Mouse (Mus musculus): ENCODE measurements around the gene Prph2. TPM values are rescaled to one million over a fixed set of nuclear protein-coding genes. Genes with fewer than 3 reads are reported as not detected.
A peak's percentile ranks its signal among the peaks of the same experiment; 100 is the strongest.

The Prph2 gene
- polyA plus RNA-seq, 1 experiment from 2014 or later, result not detected

DNA sequence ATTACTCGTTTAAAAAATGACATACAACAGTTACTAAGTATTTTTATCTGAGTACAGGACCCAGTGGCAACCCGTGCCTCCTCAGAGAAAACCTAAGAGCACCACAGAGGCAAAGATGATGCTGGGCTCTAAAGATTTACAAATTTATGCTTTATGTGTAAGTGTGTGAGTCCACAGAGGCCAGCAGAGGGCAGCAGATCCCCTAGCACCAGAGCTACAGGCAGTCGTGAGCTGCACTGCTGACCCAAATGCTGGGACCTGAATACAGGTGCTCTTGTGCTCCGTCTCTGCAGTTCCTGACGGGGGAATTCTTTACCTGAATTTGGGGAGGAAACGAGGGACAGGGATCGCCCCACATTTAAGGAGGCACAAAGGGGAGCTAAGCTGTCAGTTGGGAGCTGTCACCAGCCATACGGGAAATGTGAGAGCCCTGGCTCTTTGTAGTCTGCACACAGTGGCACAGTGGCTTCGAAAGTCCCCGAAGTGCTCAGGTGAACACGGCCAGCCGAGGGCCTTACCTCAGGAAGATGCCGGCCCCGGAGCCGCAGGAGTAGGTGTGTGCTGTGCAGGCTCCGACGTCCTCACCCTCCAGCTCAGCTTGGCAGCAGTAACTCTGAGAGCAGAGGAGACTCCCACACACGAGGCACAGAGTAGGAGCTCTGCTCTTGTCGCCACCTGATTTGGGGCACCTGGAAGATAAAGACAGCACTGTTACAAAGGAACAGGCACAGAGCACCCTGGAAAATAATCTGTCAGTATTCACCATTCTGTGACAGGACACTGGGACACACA, 23.5 kb downstream of the Prph2 start:
- H3K9ac ChIP-seq (ENCODE audit: low read length), result no peak overlapping the region
- 83% methylated on average over 19 of the region's 19 CpGs for WGBS
- peaks cover 52% of the 10 kb centered on the region for H3K36me3 ChIP-seq (ENCODE audit: control insufficient read depth, insufficient read depth, low read length)
- ATAC-seq (ENCODE audit: insufficient read depth, low FRiP score), result peak; percentile 52; the same call in 1 of the 2 replicates
- H3K27ac ChIP-seq (ENCODE audit: low read length), result peak overlapping the region; percentile 9; the same call in 1 of the 2 replicates
- H3K4me3 ChIP-seq (replicated peaks; ENCODE audit: low read length), result no peak overlapping the region
- no peaks in the 10 kb centered on the region for H3K9me3 ChIP-seq (replicated peaks; ENCODE audit: control insufficient read depth, low read length)
- no peak overlapping the region for H3K4me2 ChIP-seq (ENCODE audit: low read depth, low read length)
- no peaks in the 10 kb centered on the region for H3K4me1 ChIP-seq (ENCODE audit: control insufficient read depth, insufficient read depth, low read length)
- no peaks in the 10 kb centered on the region for H3K27me3 ChIP-seq (ENCODE audit: control insufficient read depth, insufficient read depth, low read length)

- no peak overlapping the region for H3K4me3 ChIP-seq (replicated peaks; ENCODE audit: low read length)
- no peak for ATAC-seq (ENCODE audit: insufficient read depth, low FRiP score)
- no peaks in the 10 kb centered on the region for H3K9me3 ChIP-seq (replicated peaks; ENCODE audit: control insufficient read depth, low read length)
- 94% methylated on average over 8 of the region's 8 CpGs for WGBS
- H3K27me3 ChIP-seq (ENCODE audit: control insufficient read depth, insufficient read depth, low read length), result no peaks in the 10 kb centered on the region
- no peak overlapping the region for H3K9ac ChIP-seq (ENCODE audit: low read length)
- H3K27ac ChIP-seq (ENCODE audit: low read length), result no peak overlapping the region
- peaks cover 36% of the 10 kb centered on the region for H3K36me3 ChIP-seq (ENCODE audit: control insufficient read depth, insufficient read depth, low read length)
- no peaks in the 10 kb centered on the region for H3K4me1 ChIP-seq (ENCODE audit: control insufficient read depth, insufficient read depth, low read length)
- no peak overlapping the region for H3K4me2 ChIP-seq (ENCODE audit: low read depth, low read length)
Observed at GRCm38 (mm10) chr17:46940461-46940860, 30.2 kb downstream of the Prph2 start.

DNA sequence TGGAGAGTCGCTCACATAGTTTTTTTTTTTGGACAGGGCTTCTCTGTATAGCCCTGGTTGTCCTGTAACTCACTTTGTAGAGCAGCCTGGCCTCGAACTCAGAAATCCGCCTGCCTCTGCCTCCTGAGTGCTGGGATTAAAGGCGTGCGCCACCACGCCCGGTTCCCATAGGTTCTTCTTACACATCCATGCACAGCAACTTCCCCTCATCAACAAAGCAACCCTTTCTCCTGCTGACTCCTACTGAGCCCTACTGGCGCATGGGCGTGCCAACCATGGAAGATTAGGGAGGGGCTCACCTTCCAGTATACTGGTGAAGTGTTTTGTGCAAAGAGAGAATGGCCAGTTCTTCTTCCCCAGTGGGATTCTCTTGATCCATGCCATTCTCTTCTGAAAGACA, 32.2 kb downstream of the Prph2 start:
- H3K4me1 ChIP-seq (ENCODE audit: control insufficient read depth, insufficient read depth, low read length), result no peaks in the 10 kb centered on the region
- no peaks in the 10 kb centered on the region for H3K9me3 ChIP-seq (replicated peaks; ENCODE audit: control insufficient read depth, low read length)
- 95% methylated on average over 9 of the region's 9 CpGs for WGBS
- H3K36me3 ChIP-seq (ENCODE audit: control insufficient read depth, insufficient read depth, low read length), result peaks cover 28% of the 10 kb centered on the region
- no peak overlapping the region for H3K27ac ChIP-seq (ENCODE audit: low read length)
- no peak overlapping the region for H3K4me2 ChIP-seq (ENCODE audit: low read depth, low read length)
- H3K4me3 ChIP-seq (replicated peaks; ENCODE audit: low read length), result no peak overlapping the region
- ATAC-seq (ENCODE audit: insufficient read depth, low FRiP score), result no peak
- no peaks in the 10 kb centered on the region for H3K27me3 ChIP-seq (ENCODE audit: control insufficient read depth, insufficient read depth, low read length)
- no peak overlapping the region for H3K9ac ChIP-seq (ENCODE audit: low read length)

- no peak overlapping the region for H3K4me3 ChIP-seq (replicated peaks; ENCODE audit: low read length)
- 93% methylated on average over 9 of the region's 9 CpGs for WGBS
- H3K4me1 ChIP-seq (ENCODE audit: control insufficient read depth, insufficient read depth, low read length), result no peaks in the 10 kb centered on the region
- H3K36me3 ChIP-seq (ENCODE audit: control insufficient read depth, insufficient read depth, low read length), result peaks cover 18% of the 10 kb centered on the region
- no peaks in the 10 kb centered on the region for H3K9me3 ChIP-seq (replicated peaks; ENCODE audit: control insufficient read depth, low read length)
- no peak for ATAC-seq (ENCODE audit: insufficient read depth, low FRiP score)
- no peak overlapping the region for H3K27ac ChIP-seq (ENCODE audit: low read length)
- no peaks in the 10 kb centered on the region for H3K27me3 ChIP-seq (ENCODE audit: control insufficient read depth, insufficient read depth, low read length)
- no peak overlapping the region for H3K4me2 ChIP-seq (ENCODE audit: low read depth, low read length)
- no peak overlapping the region for H3K9ac ChIP-seq (ENCODE audit: low read length)
Observed at GRCm38 (mm10) chr17:46946276-46946675, 36.0 kb downstream of the Prph2 start.

DNA sequence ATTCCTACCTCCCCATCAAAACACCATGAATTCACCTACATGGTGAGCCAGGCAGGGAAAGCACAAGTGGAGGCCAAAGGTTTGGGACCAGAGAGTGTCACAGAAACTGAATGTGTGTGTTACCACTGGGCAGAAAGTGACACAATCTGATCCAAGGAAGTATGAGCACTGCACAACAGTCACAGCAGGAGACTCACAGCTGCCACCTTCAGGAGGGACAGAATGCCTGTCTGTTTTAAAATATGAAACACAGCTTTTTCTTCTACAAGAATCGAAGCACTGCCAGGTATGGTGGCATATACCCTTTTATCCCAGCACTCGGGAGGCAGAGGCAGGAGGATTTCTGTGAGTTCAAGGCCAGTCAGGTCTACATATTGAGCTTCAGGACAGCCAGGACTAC, 47.8 kb downstream of the Prph2 start:
- 89% methylated on average over 2 of the region's 2 CpGs for WGBS
- Histone ChIP-seq H3K36me3 (ENCODE audit: control insufficient read depth, insufficient read depth, low read length) (peaks cover 62% of the 10 kb centered on the region), H3K4me1 (ENCODE audit: control insufficient read depth, insufficient read depth, low read length) (no peaks in the 10 kb centered on the region), H3K27me3 (ENCODE audit: control insufficient read depth, insufficient read depth, low read length) (no peaks in the 10 kb centered on the region), H3K4me3 (replicated peaks; ENCODE audit: low read length) (no peak overlapping the region), H3K9me3 (replicated peaks; ENCODE audit: control insufficient read depth, low read length) (no peaks in the 10 kb centered on the region), H3K9ac (ENCODE audit: low read length) (no peak overlapping the region), H3K27ac (ENCODE audit: low read length) (no peak overlapping the region), H3K4me2 (ENCODE audit: low read depth, low read length) (no peak overlapping the region)
- ATAC-seq (ENCODE audit: insufficient read depth, low FRiP score), result no peak

DNA sequence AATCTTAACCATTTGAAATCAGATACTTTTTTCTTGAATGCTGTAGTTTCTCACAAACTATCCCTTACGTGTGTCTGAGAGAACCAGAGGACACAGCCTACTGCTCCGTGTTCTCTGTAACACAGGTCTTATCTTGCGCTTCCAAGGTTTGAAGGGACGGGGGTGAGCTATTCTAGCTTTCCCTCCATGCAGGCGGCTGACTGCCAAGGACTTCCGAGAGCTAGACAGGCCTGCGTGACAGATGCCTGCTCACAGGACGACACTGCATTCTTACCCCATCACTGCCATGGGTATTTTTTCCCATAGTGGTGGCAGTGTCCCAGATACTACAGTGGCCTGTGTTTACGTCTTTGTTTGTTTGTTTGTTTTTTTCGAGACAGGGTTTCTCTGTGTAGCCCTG, 50.0 kb downstream of the Prph2 start:
- Histone ChIP-seq H3K27ac (ENCODE audit: low read length) (no peak overlapping the region), H3K27me3 (ENCODE audit: control insufficient read depth, insufficient read depth, low read length) (no peaks in the 10 kb centered on the region), H3K4me2 (ENCODE audit: low read depth, low read length) (no peak overlapping the region), H3K9me3 (replicated peaks; ENCODE audit: control insufficient read depth, low read length) (no peaks in the 10 kb centered on the region), H3K9ac (ENCODE audit: low read length) (no peak overlapping the region), H3K4me3 (replicated peaks; ENCODE audit: low read length) (no peak overlapping the region), H3K4me1 (ENCODE audit: control insufficient read depth, insufficient read depth, low read length) (no peaks in the 10 kb centered on the region), H3K36me3 (ENCODE audit: control insufficient read depth, insufficient read depth, low read length) (peaks cover 59% of the 10 kb centered on the region)
- no peak for ATAC-seq (ENCODE audit: insufficient read depth, low FRiP score)
- WGBS, result 89% methylated on average over 10 of the region's 10 CpGs

- no peaks in the 10 kb centered on the region for H3K27me3 ChIP-seq (ENCODE audit: control insufficient read depth, insufficient read depth, low read length)
- no peaks in the 10 kb centered on the region for H3K4me1 ChIP-seq (ENCODE audit: control insufficient read depth, insufficient read depth, low read length)
- H3K4me3 ChIP-seq (replicated peaks; ENCODE audit: low read length), result no peak overlapping the region
- H3K9ac ChIP-seq (ENCODE audit: low read length), result no peak overlapping the region
- H3K36me3 ChIP-seq (ENCODE audit: control insufficient read depth, insufficient read depth, low read length), result peaks cover 49% of the 10 kb centered on the region
- no peak overlapping the region for H3K27ac ChIP-seq (ENCODE audit: low read length)
- no peaks in the 10 kb centered on the region for H3K9me3 ChIP-seq (replicated peaks; ENCODE audit: control insufficient read depth, low read length)
- ATAC-seq (ENCODE audit: insufficient read depth, low FRiP score), result no peak
- 63% methylated on average over 3 of the region's 3 CpGs for WGBS
- no peak overlapping the region for H3K4me2 ChIP-seq (ENCODE audit: low read depth, low read length)
Observed at GRCm38 (mm10) chr17:46962153-46962552, 51.9 kb downstream of the Prph2 start.

GRCm38 (mm10) chr17:46963186-46963585, 52.9 kb downstream of the Prph2 start:
- Histone ChIP-seq H3K9ac (ENCODE audit: low read length) (no peak overlapping the region), H3K9me3 (replicated peaks; ENCODE audit: control insufficient read depth, low read length) (no peaks in the 10 kb centered on the region), H3K36me3 (ENCODE audit: control insufficient read depth, insufficient read depth, low read length) (peaks cover 45% of the 10 kb centered on the region), H3K4me2 (ENCODE audit: low read depth, low read length) (no peak overlapping the region), H3K4me3 (replicated peaks; ENCODE audit: low read length) (no peak overlapping the region), H3K4me1 (ENCODE audit: control insufficient read depth, insufficient read depth, low read length) (no peaks in the 10 kb centered on the region), H3K27ac (ENCODE audit: low read length) (no peak overlapping the region), H3K27me3 (ENCODE audit: control insufficient read depth, insufficient read depth, low read length) (no peaks in the 10 kb centered on the region)
- WGBS, result 89% methylated on average over 13 of the region's 13 CpGs
- no peak for ATAC-seq (ENCODE audit: insufficient read depth, low FRiP score)

- Histone ChIP-seq H3K36me3 (ENCODE audit: control insufficient read depth, insufficient read depth, low read length) (peaks cover 45% of the 10 kb centered on the region), H3K9ac (ENCODE audit: low read length) (no peak overlapping the region), H3K27me3 (ENCODE audit: control insufficient read depth, insufficient read depth, low read length) (no peaks in the 10 kb centered on the region), H3K4me3 (replicated peaks; ENCODE audit: low read length) (no peak overlapping the region), H3K9me3 (replicated peaks; ENCODE audit: control insufficient read depth, low read length) (no peaks in the 10 kb centered on the region), H3K4me1 (ENCODE audit: control insufficient read depth, insufficient read depth, low read length) (no peaks in the 10 kb centered on the region), H3K4me2 (ENCODE audit: low read depth, low read length) (no peak overlapping the region), H3K27ac (ENCODE audit: low read length) (no peak overlapping the region)
- WGBS, result 86% methylated on average over 14 of the region's 14 CpGs
- ATAC-seq (ENCODE audit: insufficient read depth, low FRiP score), result no peak
Observed at GRCm38 (mm10) chr17:46966892-46967291, 56.6 kb downstream of the Prph2 start.

Measured in stomach, embryonic 16.5 days (tissue).